Mouse (Mus musculus): ENCODE data around the gene 5830411N06Rik.

5830411N06Rik gene

DNA sequence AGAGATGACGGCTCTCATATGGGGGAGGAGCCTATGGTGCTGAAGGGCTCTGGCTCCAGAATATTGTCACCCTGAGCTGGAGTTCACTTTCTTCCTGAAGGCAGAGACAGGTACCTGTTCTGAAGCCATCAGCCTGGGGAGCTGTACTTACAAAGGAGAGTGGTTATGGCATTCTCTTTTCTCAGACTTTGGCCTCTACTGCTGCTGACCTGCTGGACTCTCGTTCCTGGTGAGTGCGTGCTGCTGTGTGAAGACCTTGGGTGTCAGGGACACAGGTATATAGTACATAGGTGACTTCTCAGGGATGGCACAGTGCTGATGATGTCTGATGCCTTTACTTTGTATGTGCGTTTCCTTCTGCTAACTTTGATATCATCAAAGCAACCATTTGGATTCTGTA, at the start of gene 5830411N06Rik:
TSS of gene 5830411N06Rik (plus strand) at position 69 of the 400 bp plus-strand sequence.
- no peak for DNase-seq

DNA sequence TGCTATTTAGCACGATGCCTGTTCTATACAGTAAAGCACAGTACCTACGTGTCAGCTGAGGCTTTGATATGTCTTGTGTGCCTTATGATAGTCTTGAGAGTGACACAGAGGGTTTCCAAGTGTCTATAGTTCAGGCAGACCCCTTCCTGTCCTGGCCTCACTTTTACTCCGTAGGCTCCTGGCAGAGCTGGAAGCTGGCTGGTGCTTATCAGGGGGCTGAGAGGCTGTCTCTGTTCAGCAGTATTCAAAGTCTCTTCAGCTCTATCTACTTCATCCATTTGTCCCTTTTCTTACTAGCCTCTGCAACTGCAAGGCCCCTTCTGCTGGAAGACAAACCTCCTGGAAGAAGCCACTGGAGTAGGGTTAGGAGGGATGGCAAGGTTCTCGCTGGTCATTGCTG, 46.0 kb upstream of the 5830411N06Rik start:
- no peak for DNase-seq

DNA sequence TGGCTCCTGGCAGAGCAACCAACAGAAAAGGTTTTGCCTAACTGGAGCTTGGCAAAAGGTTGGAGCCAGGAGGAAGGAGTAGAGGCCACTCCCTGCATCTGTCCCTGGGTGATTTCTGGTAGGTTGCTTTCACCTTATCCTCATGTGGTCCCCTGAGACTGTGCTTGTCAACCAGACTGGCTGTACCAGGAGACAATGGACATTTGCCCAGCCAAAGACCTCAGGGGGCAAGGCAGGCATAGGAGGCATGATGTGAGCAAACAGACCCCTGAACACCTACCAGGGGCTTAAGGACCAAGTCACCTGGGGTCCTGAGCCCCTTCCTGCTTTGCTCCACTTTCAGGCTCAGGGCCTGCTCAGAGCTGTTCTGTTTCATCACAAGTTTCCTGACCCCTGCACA, 41.2 kb upstream of the 5830411N06Rik start, which contains the start of gene Olfr524:
TSS of gene Olfr524 (minus strand) at position 101 of the 400 bp plus-strand sequence.
- DNase-seq, result no peak

- DNase-seq, result no peak
Observed at GRCm38 (mm10) chr7:140206904-140207303, 40.2 kb upstream of the 5830411N06Rik start.

GRCm38 (mm10) chr7:140208153-140208552, 38.9 kb upstream of the 5830411N06Rik start:
- DNase-seq, result no peak

DNA sequence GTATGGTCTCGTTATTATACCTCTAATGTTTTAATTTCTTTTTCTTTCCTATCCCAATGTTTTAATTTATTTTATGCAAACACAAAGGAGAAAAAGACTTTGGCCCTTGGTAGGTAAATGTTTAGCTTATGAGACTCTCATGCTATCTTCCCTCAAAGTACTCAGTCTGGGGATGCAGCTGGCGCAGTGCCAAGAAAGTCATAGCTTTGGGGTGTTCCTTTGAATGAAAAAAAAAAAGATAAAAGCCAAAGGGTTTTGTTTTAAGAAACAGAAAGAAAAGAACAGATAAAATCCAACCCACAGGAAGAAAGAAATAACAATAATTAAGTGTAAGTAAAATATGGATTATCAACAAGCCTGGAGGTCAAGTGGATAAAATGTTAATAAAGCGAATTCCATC, 38.4 kb upstream of the 5830411N06Rik start:
- DNase-seq, result peak in 1 of 2 experiments; percentile 48

- DNase-seq, result no peak
Observed at GRCm38 (mm10) chr7:140213841-140214240, 33.2 kb upstream of the 5830411N06Rik start.

- no peak for DNase-seq
Observed at GRCm38 (mm10) chr7:140217967-140218366, 29.1 kb upstream of the 5830411N06Rik start, which contains the start of gene Cd163l1. TSS of gene Cd163l1 (plus strand) at chr7:140218267.

- DNase-seq, result no peak
Observed at GRCm38 (mm10) chr7:140219268-140219667, 27.8 kb upstream of the 5830411N06Rik start.

GRCm38 (mm10) chr7:140220375-140220774, 26.7 kb upstream of the 5830411N06Rik start:
- no peak for DNase-seq

DNA sequence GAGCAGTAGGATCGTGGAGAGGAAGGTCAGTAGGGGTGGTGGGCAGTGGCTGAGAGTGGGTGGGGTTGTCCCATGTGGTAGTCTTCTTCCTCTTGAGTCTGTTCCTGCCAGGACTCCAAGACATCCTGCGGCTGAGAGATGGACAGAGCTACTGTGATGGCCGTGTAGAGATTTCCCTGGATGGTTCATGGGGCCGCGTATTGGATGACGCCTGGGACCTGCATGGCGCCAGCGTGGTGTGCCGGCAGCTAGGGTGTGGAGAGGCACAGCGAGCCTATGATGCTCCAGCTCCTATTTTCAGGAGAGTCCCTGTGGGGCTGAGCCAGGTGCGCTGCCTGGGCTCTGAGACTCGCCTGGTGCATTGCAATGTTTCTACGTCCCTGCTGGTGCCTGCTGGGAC, 22.9 kb upstream of the 5830411N06Rik start:
- DNase-seq, result no peak

DNA sequence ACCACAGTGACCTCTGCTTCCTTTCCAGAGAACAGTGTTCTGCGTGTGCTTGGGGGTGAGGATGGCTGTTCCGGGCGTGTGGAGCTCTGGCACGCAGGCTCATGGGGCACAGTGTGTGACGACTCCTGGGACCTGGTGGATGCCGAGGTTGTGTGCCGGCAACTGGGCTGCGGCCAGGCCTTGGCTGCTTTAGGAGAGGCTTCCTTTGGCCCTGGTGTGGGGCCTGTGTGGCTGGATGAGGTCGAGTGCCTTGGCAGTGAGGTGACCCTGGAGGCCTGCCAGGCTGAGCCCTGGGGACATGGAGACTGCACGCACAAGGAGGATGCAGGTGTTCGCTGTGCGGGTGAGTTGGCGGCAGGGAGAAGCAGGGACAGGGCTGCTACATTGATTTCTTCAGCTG, 18.6 kb upstream of the 5830411N06Rik start:
- DNase-seq, result peak; percentile 58 to 75

DNA sequence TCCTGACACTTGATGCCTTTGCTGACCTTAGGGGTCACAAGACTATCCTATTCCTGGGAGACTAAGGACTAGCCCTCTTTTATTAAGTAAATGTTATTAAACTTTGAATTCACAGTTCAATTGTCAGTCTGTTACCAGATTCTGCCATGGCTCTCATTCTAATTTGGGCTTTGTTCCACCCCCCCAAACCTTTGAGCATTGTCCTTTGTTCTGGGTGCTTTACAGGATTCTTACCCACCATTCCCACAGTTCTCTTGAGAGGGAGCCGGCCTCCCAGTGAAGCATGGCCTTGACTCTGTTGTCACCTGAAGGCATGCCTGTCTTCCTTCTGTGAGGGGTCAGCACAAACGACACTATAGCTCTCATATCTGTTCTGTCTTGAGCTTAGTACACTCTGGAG, 16.1 kb upstream of the 5830411N06Rik start:
- DNase-seq, result no peak

DNA sequence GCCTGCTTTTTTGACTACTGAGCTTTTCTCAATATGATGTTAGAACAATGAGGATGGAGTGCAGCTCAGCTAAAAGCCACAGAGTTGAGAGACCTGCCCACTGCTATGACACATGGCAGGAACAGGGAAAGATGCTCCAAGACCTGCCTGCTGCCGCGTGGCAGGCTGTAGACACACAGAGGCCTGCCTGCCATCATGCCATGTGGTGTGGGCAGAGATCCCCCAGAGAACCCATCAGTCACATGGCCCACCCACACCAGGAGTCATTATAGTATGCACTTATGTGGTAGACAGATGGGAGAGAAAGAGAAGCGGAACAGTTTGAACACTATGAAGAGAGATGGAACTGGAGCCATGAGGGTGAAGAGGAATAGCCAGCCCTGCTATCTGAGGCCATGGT, 13.4 kb upstream of the 5830411N06Rik start:
- no peak for DNase-seq

DNA sequence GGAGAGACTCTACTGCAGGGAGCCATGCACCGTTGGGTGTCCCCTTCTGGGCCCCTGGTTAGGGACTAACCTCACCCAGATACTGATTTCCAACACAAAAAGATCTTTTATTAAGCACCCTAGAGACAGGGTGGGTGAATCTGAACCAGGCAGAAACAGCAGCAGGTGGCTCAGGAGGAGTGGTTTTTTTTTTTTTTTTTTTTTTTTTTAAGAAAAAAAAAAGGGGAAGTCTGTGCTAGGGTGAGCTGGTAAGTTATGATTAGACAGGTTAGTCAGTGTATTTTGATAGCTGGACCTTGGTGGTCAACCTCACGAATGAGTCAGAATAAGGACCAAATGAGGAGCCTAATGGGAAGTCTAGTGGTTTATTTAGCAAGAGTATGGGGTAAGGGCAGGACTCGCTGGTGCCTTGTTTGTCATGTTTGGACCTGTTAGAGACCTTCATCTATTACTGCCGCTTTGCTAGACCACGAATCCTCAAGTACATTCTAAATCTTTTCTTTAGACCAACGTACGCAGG, 6.8 kb downstream of the 5830411N06Rik start:
- no peak for DNase-seq

- DNase-seq, result no peak
Observed at GRCm38 (mm10) chr7:140295746-140296145, 48.7 kb downstream of the 5830411N06Rik start.

DNA sequence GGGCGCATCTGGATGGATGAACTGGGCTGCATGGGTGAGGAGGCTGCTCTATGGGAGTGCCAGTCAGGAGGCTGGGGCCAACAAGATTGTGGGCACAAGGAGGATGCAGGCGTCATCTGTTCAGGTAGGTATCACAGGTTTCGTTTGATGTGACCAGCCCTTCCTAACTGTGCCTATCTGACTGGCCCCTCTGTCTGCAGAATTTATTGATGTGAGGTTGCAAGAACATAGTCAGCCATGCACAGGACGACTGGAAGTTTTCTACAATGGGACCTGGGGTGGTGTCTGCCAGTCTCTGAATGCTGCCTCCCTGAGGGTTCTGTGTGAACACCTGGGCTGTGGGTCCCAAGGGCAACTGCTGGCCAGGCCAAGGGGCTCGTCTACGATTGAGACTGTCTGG, 49.8 kb downstream of the 5830411N06Rik start:
- DNase-seq, result no peak

- DNase-seq, result no peak
Observed at GRCm38 (mm10) chr7:140299416-140299815, 52.3 kb downstream of the 5830411N06Rik start.

DNA sequence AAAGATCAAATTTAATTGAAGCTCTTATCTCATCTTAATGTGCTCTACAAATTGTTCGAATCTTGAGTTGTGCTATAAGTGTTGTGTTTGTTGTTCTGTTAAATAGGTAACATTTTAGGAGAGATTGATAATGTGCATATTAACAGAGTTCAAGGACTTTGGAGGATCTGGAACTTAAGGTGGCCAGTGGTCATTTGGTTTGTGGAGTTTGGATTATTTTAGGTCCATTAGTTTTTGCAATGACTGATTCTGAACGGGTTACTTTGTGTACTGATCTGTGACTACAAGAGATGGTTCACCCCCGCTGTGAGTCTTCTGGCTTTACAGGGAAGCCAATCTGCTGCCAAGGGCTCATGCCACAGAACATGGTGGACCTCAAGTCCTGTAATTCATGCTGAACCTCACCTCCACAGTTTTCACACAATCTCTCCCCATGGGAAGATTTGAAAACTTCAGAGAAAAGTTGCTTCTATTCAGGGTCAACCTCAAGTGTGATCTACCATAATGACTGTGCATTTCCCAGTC, 72.8 kb downstream of the 5830411N06Rik start:
- no peak for DNase-seq

DNA sequence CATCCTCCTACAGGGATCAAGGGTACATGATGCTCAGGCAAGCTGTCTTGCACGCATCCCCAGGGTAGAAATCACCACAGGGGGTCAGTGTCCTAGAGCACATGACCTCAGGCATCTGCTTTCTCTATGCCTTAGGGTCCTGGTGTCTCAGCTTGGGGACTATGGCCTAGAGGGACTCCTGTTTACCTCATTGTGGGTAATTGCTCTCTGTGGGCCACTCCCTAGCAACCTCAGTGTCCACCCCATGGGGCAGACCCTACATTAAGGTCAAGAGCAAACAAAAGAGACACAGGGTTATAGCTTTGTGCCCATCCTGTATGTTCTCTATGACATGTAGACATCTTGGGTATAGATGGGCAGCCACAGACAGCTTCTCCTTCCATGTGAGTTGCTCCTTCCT, 73.5 kb downstream of the 5830411N06Rik start, which contains the start of gene Olfr525:
TSS of gene Olfr525 (plus strand) at position 301 of the 400 bp plus-strand sequence.
- no peak for DNase-seq

DNA sequence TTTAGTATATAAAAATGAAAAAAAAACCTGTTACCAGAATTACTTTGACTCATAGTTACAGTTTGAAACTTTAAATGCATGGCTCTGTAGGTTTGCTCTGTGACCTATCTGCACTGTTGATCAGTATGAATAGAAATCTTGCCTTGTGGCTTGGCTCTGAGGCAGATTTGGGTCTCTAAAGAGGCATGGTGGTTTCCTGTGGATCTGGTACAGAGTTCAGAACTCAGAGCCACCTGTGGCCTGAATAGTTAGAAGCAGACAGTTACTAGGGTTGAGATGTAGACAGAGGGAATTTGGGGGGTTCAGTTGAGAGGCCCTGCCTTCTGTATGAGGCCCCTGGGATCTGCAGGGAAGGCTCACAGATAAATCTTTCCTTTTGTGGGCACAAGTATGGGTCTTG, 74.1 kb downstream of the 5830411N06Rik start:
- no peak for DNase-seq

- DNase-seq, result no peak
Observed at GRCm38 (mm10) chr7:140329766-140330304, 82.8 kb downstream of the 5830411N06Rik start.

GRCm38 (mm10) chr7:140333717-140334116, 86.6 kb downstream of the 5830411N06Rik start, which contains the start of gene Olfr527:
TSS of gene Olfr527 (plus strand) at chr7:140334017.
- DNase-seq, result no peak

All from kidney, postnatal 25 days (tissue).